Mouse (Mus musculus) hindbrain, embryonic 15.5 days (tissue): ENCODE data around the gene Retreg2. TPM values are rescaled to one million over a fixed set of nuclear protein-coding genes. Genes with fewer than 3 reads are reported as not detected.
A peak's percentile ranks its signal among the peaks of the same experiment; 100 is the strongest.

ENCODE experiments used
- ATAC-seq: fragments of 200-750 bp; cut with Nextera tagmentation; 2 replicates; pipeline ENCODE4 v1.8.0; 2017; ENCODE audit warnings: low read depth, moderate number of reproducible peaks, moderate TSS enrichment; ENCODE audit not compliant: low FRiP score
- H3K27ac ChIP-seq: fragments of 300-500 bp; sonication (generic); replicated peaks from 2 replicates; pipeline ENCODE4 v1.5.1; 2015; ENCODE audit warnings: mild to moderate bottlenecking, inconsistent platforms
- H3K27me3 ChIP-seq: fragments of 300-500 bp; sonication (generic); 2 replicates; pipeline ENCODE4 v1.6.1; 2015; ENCODE audit warnings: control low read depth, inconsistent platforms
- H3K36me3 ChIP-seq: fragments of 300-500 bp; sonication (generic); 2 replicates; pipeline ENCODE4 v1.6.1; 2015; ENCODE audit warnings: control low read depth, inconsistent platforms
- H3K4me1 ChIP-seq: fragments of 300-500 bp; sonication (generic); replicated peaks from 2 replicates; pipeline ENCODE4 v1.6.1; 2015; ENCODE audit warnings: control low read depth, inconsistent platforms
- H3K4me2 ChIP-seq: fragments of 300-500 bp; sonication (generic); 2 replicates; pipeline ENCODE4 v1.6.1; 2015; ENCODE audit warnings: moderate library complexity, mild to moderate bottlenecking, inconsistent platforms
- H3K4me3 ChIP-seq: fragments of 300-500 bp; sonication (generic); 2 replicates; pipeline ENCODE4 v1.5.1; 2015; ENCODE audit warnings: mild to moderate bottlenecking, inconsistent platforms
- H3K9ac ChIP-seq: fragments of 300-500 bp; sonication (generic); 2 replicates; pipeline ENCODE4 v1.6.1; 2015; ENCODE audit warnings: inconsistent platforms
- H3K9me3 ChIP-seq: fragments of 300-500 bp; sonication (generic); 2 replicates; pipeline ENCODE4 v1.6.1; 2016; ENCODE audit warnings: control low read depth, inconsistent platforms
- WGBS: fragments of 180-500 bp; shearing (Covaris S2); methylation state at CpG from one replicate; pipeline ENCODE4 v1.1.7; 2015; 5-methylcytosine and 5-hydroxymethylcytosine counted together
- polyA plus RNA-seq: library from polyadenylated mRNA; unstranded; fragments of >200 nt; fragmentation: Nextera tagmentation; extraction: Ambion mirVana; gene quantifications from 2 replicates; pipeline ENCODE4 v1.2.1, GENCODE M21; 2015

The Retreg2 gene
- polyA plus RNA-seq, 1 experiment from 2014 or later = 146 TPM

- H3K36me3 ChIP-seq = peaks cover 67% of the 10 kb centered on the region
- peak overlapping the region; percentile 89 for H3K4me2 ChIP-seq
- H3K4me3 ChIP-seq = peak overlapping the region; percentile 50
- H3K9me3 ChIP-seq = no peaks in the 10 kb centered on the region
- H3K4me1 ChIP-seq = peaks cover 30% of the 10 kb centered on the region
- 7% methylated on average over 23 of the region's 23 CpGs for WGBS
- H3K27ac ChIP-seq = peak overlapping the region; percentile 61
- peak; percentile 59 for ATAC-seq
- H3K27me3 ChIP-seq = no peaks in the 10 kb centered on the region
- peak overlapping the region; percentile 50 for H3K9ac ChIP-seq
Observed at GRCm38 (mm10) chr1:75179334-75180104, 36.9 kb downstream of the Retreg2 start.

- H3K36me3 ChIP-seq = peaks cover 68% of the 10 kb centered on the region
- H3K9me3 ChIP-seq = no peaks in the 10 kb centered on the region
- peak within 1 kb of the TSS; percentile 89 for H3K4me2 ChIP-seq
- under 1% methylated on average over 31 of the region's 31 CpGs for WGBS
- H3K27me3 ChIP-seq = no peaks in the 10 kb centered on the region
- H3K4me3 ChIP-seq = peak within 1 kb of the TSS; percentile 50
- H3K9ac ChIP-seq = peak within 1 kb of the TSS; percentile 50
- ATAC-seq = peak; percentile 91
- H3K27ac ChIP-seq = peak within 1 kb of the TSS; percentile 61
- peaks cover 30% of the 10 kb centered on the region for H3K4me1 ChIP-seq
Observed at GRCm38 (mm10) chr1:75180105-75180590, 37.6 kb downstream of the Retreg2 start, which contains the start of gene Abcb6. Gene Abcb6, minus strand, starts transcription at chr1:75180392.

- Histone ChIP-seq H3K27ac (no peak overlapping the region), H3K4me3 (peak overlapping the region; percentile 50; the same call in 1 of the 2 replicates), H3K4me1 (peaks cover 30% of the 10 kb centered on the region), H3K27me3 (no peaks in the 10 kb centered on the region), H3K36me3 (peaks cover 68% of the 10 kb centered on the region), H3K9ac (no peak overlapping the region), H3K9me3 (no peaks in the 10 kb centered on the region), H3K4me2 (peak overlapping the region; percentile 89)
- 41% methylated on average over 7 of the region's 7 CpGs for WGBS
- ATAC-seq = no peak
Observed at GRCm38 (mm10) chr1:75180741-75181140, 38.2 kb downstream of the Retreg2 start.

GRCm38 (mm10) chr1:75181377-75181870 lies 38.8 kb downstream of the Retreg2 start:
- Histone ChIP-seq H3K27ac (no peak overlapping the region), H3K9ac (no peak overlapping the region), H3K36me3 (peaks cover 68% of the 10 kb centered on the region), H3K9me3 (no peaks in the 10 kb centered on the region), H3K4me3 (no peak overlapping the region), H3K27me3 (no peaks in the 10 kb centered on the region), H3K4me1 (peaks cover 30% of the 10 kb centered on the region), H3K4me2 (no peak overlapping the region)
- no peak for ATAC-seq
- WGBS = 80% methylated on average over 4 of the region's 4 CpGs

- 71% methylated on average over 4 of the region's 4 CpGs for WGBS
- no peak overlapping the region for H3K9ac ChIP-seq
- H3K4me3 ChIP-seq = no peak overlapping the region
- H3K27me3 ChIP-seq = no peaks in the 10 kb centered on the region
- H3K27ac ChIP-seq = no peak overlapping the region
- no peak for ATAC-seq
- no peaks in the 10 kb centered on the region for H3K9me3 ChIP-seq
- H3K4me2 ChIP-seq = no peak overlapping the region
- peaks cover 68% of the 10 kb centered on the region for H3K36me3 ChIP-seq
- H3K4me1 ChIP-seq = peaks cover 30% of the 10 kb centered on the region
Observed at GRCm38 (mm10) chr1:75182160-75182559, 39.6 kb downstream of the Retreg2 start.

GRCm38 (mm10) chr1:75185495-75185894 lies 42.9 kb downstream of the Retreg2 start:
- H3K4me3 ChIP-seq = no peak overlapping the region
- no peak overlapping the region for H3K27ac ChIP-seq
- H3K27me3 ChIP-seq = no peaks in the 10 kb centered on the region
- no peak for ATAC-seq
- H3K9me3 ChIP-seq = no peaks in the 10 kb centered on the region
- H3K4me1 ChIP-seq = peaks cover 10% of the 10 kb centered on the region
- H3K36me3 ChIP-seq = peaks cover 81% of the 10 kb centered on the region
- no peak overlapping the region for H3K9ac ChIP-seq
- 90% methylated on average over 11 of the region's 11 CpGs for WGBS
- no peak overlapping the region for H3K4me2 ChIP-seq

- Histone ChIP-seq H3K36me3 (peaks cover 70% of the 10 kb centered on the region), H3K4me1 (peaks cover 15% of the 10 kb centered on the region), H3K4me2 (no peak overlapping the region), H3K9me3 (no peaks in the 10 kb centered on the region), H3K4me3 (no peak overlapping the region), H3K27me3 (no peaks in the 10 kb centered on the region), H3K9ac (no peak overlapping the region), H3K27ac (no peak overlapping the region)
- ATAC-seq = no peak
Observed at GRCm38 (mm10) chr1:75187126-75187525, 44.5 kb downstream of the Retreg2 start.

GRCm38 (mm10) chr1:75187914-75188483 lies 45.4 kb downstream of the Retreg2 start:
- no peak overlapping the region for H3K27ac ChIP-seq
- no peaks in the 10 kb centered on the region for H3K27me3 ChIP-seq
- no peak overlapping the region for H3K4me2 ChIP-seq
- peaks cover 61% of the 10 kb centered on the region for H3K36me3 ChIP-seq
- no peak for ATAC-seq
- 83% methylated on average over 2 of the region's 2 CpGs for WGBS
- peaks cover 20% of the 10 kb centered on the region for H3K4me1 ChIP-seq
- H3K9me3 ChIP-seq = no peaks in the 10 kb centered on the region
- no peak overlapping the region for H3K4me3 ChIP-seq
- no peak overlapping the region for H3K9ac ChIP-seq

- Histone ChIP-seq H3K27ac (no peak overlapping the region), H3K4me3 (peak overlapping the region; percentile 82; the same call in 1 of the 2 replicates), H3K36me3 (peaks cover 39% of the 10 kb centered on the region), H3K27me3 (no peaks in the 10 kb centered on the region), H3K4me1 (peaks cover 28% of the 10 kb centered on the region), H3K9ac (peak overlapping the region; percentile 96; the same call in 1 of the 2 replicates), H3K4me2 (peak overlapping the region; percentile 92), H3K9me3 (no peaks in the 10 kb centered on the region)
- ATAC-seq = no peak
- 76% methylated on average over 2 of the region's 2 CpGs for WGBS
Observed at GRCm38 (mm10) chr1:75190577-75190976, 48.0 kb downstream of the Retreg2 start.

- Histone ChIP-seq H3K9me3 (no peaks in the 10 kb centered on the region), H3K4me1 (peaks cover 28% of the 10 kb centered on the region), H3K27me3 (no peaks in the 10 kb centered on the region), H3K4me3 (peak overlapping the region; percentile 82), H3K4me2 (peak overlapping the region; percentile 92), H3K27ac (peak overlapping the region; percentile 98), H3K9ac (peak overlapping the region; percentile 96), H3K36me3 (peaks cover 36% of the 10 kb centered on the region)
- ATAC-seq = no peak; the same call in 1 of the 2 replicates
- 44% methylated on average over 5 of the region's 5 CpGs for WGBS
Observed at GRCm38 (mm10) chr1:75191258-75191621, 48.7 kb downstream of the Retreg2 start.

- no peaks in the 10 kb centered on the region for H3K9me3 ChIP-seq
- H3K36me3 ChIP-seq = peaks cover 34% of the 10 kb centered on the region
- H3K27ac ChIP-seq = peak within 1 kb of the TSS; percentile 98
- H3K9ac ChIP-seq = peak within 1 kb of the TSS; percentile 96
- no peaks in the 10 kb centered on the region for H3K27me3 ChIP-seq
- ATAC-seq = peak; percentile 99
- peaks cover 28% of the 10 kb centered on the region for H3K4me1 ChIP-seq
- WGBS = under 1% methylated on average over 55 of the region's 56 CpGs
- H3K4me2 ChIP-seq = peak within 1 kb of the TSS; percentile 94
- peak within 1 kb of the TSS; percentile 82 for H3K4me3 ChIP-seq
Observed at GRCm38 (mm10) chr1:75191622-75192402, 49.2 kb downstream of the Retreg2 start, which contains the start of the genes Ankzf1 and Atg9a. Gene Ankzf1, plus strand, starts transcription at chr1:75192151. Gene Atg9a, minus strand, starts transcription at chr1:75192196.
